Mouse (Mus musculus): ENCODE results near the gene Nck1. TPM values are rescaled to one million over a fixed set of nuclear protein-coding genes. Genes with fewer than 3 reads are reported as not detected.

Gene Nck1
- polyA plus RNA-seq, 1 experiment from 2014 or later = 42.4 TPM

GRCm38 (mm10) chr9:100466743-100467142, 79.2 kb downstream of the Nck1 start:
- WGBS = 48% methylated on average over 3 of the region's 3 CpGs
- Histone ChIP-seq H3K27me3 (no peaks in the 10 kb centered on the region), H3K27ac (replicated peaks) (no peak overlapping the region), H3K4me1 (peaks cover 11% of the 10 kb centered on the region), H3K4me2 (replicated peaks) (no peak overlapping the region), H3K9ac (replicated peaks) (no peak overlapping the region), H3K9me3 (no peaks in the 10 kb centered on the region), H3K4me3 (no peak overlapping the region), H3K36me3 (no peaks in the 10 kb centered on the region)
- ATAC-seq (replicated peaks) = no peak; the same call in 1 of the 2 replicates

- no peak overlapping the region for H3K4me2 ChIP-seq (replicated peaks)
- no peaks in the 10 kb centered on the region for H3K9me3 ChIP-seq
- WGBS = 93% methylated on average over 9 of the region's 9 CpGs
- no peak for ATAC-seq (replicated peaks)
- H3K4me1 ChIP-seq = peaks cover 14% of the 10 kb centered on the region
- no peaks in the 10 kb centered on the region for H3K27me3 ChIP-seq
- no peaks in the 10 kb centered on the region for H3K36me3 ChIP-seq
- no peak overlapping the region for H3K27ac ChIP-seq (replicated peaks)
- no peak overlapping the region for H3K9ac ChIP-seq (replicated peaks)
- no peak overlapping the region for H3K4me3 ChIP-seq
These were observed 79.9 kb downstream of the Nck1 start for GRCm38 (mm10) chr9:100465988-100466387.

GRCm38 (mm10) chr9:100465380-100465779, 80.6 kb downstream of the Nck1 start:
- H3K27ac ChIP-seq (replicated peaks) = no peak overlapping the region
- H3K9ac ChIP-seq (replicated peaks) = no peak overlapping the region
- H3K4me3 ChIP-seq = no peak overlapping the region
- 93% methylated on average over 5 of the region's 5 CpGs for WGBS
- no peak for ATAC-seq (replicated peaks)
- no peaks in the 10 kb centered on the region for H3K27me3 ChIP-seq
- peaks cover 11% of the 10 kb centered on the region for H3K4me1 ChIP-seq
- H3K9me3 ChIP-seq = no peaks in the 10 kb centered on the region
- no peaks in the 10 kb centered on the region for H3K36me3 ChIP-seq
- no peak overlapping the region for H3K4me2 ChIP-seq (replicated peaks)

- Histone ChIP-seq H3K9ac (replicated peaks) (no peak overlapping the region), H3K9me3 (no peaks in the 10 kb centered on the region), H3K27me3 (no peaks in the 10 kb centered on the region), H3K36me3 (no peaks in the 10 kb centered on the region), H3K4me2 (replicated peaks) (no peak overlapping the region), H3K4me1 (peaks cover 11% of the 10 kb centered on the region), H3K4me3 (no peak overlapping the region), H3K27ac (replicated peaks) (no peak overlapping the region)
- no peak for ATAC-seq (replicated peaks)
- 97% methylated on average over 2 of the region's 2 CpGs for WGBS
These were observed 82.2 kb downstream of the Nck1 start for GRCm38 (mm10) chr9:100463771-100464170.

- H3K9ac ChIP-seq (replicated peaks) = no peak overlapping the region
- no peaks in the 10 kb centered on the region for H3K36me3 ChIP-seq
- H3K9me3 ChIP-seq = no peaks in the 10 kb centered on the region
- H3K27me3 ChIP-seq = no peaks in the 10 kb centered on the region
- no peak for ATAC-seq (replicated peaks)
- peaks cover 6% of the 10 kb centered on the region for H3K4me1 ChIP-seq
- H3K27ac ChIP-seq (replicated peaks) = no peak overlapping the region
- no peak overlapping the region for H3K4me2 ChIP-seq (replicated peaks)
- no peak overlapping the region for H3K4me3 ChIP-seq
- WGBS = 92% methylated on average over 4 of the region's 4 CpGs
These were observed 83.8 kb downstream of the Nck1 start for GRCm38 (mm10) chr9:100462098-100462497.

GRCm38 (mm10) chr9:100461671-100462070, 84.3 kb downstream of the Nck1 start:
- ATAC-seq (replicated peaks) = 0 out of 2 replicates have a peak, but pooled peaks have one; percentile 53
- H3K9me3 ChIP-seq = no peaks in the 10 kb centered on the region
- no peak overlapping the region for H3K9ac ChIP-seq (replicated peaks)
- H3K27me3 ChIP-seq = no peaks in the 10 kb centered on the region
- 52% methylated on average over 9 of the region's 9 CpGs for WGBS
- H3K4me1 ChIP-seq = peaks cover 6% of the 10 kb centered on the region
- no peaks in the 10 kb centered on the region for H3K36me3 ChIP-seq
- no peak overlapping the region for H3K4me2 ChIP-seq (replicated peaks)
- H3K4me3 ChIP-seq = no peak overlapping the region
- no peak overlapping the region for H3K27ac ChIP-seq (replicated peaks)

GRCm38 (mm10) chr9:100460203-100460602, 85.7 kb downstream of the Nck1 start:
- Histone ChIP-seq H3K9ac (replicated peaks) (no peak overlapping the region), H3K4me3 (no peak overlapping the region), H3K9me3 (no peaks in the 10 kb centered on the region), H3K4me2 (replicated peaks) (no peak overlapping the region), H3K4me1 (peaks cover 6% of the 10 kb centered on the region), H3K27ac (replicated peaks) (no peak overlapping the region), H3K27me3 (no peaks in the 10 kb centered on the region), H3K36me3 (no peaks in the 10 kb centered on the region)
- 94% methylated on average over 9 of the region's 9 CpGs for WGBS
- no peak for ATAC-seq (replicated peaks)

GRCm38 (mm10) chr9:100457971-100458681, 87.8 kb downstream of the Nck1 start:
- ATAC-seq (replicated peaks) = no peak
- Histone ChIP-seq H3K4me1 (peaks cover 11% of the 10 kb centered on the region), H3K9me3 (no peaks in the 10 kb centered on the region), H3K4me2 (replicated peaks) (no peak overlapping the region), H3K27ac (replicated peaks) (no peak overlapping the region), H3K9ac (replicated peaks) (no peak overlapping the region), H3K4me3 (no peak overlapping the region), H3K36me3 (no peaks in the 10 kb centered on the region), H3K27me3 (no peaks in the 10 kb centered on the region)
- WGBS = 94% methylated on average over 17 of the region's 17 CpGs

- no peaks in the 10 kb centered on the region for H3K36me3 ChIP-seq
- WGBS = 12% methylated on average over 9 of the region's 9 CpGs
- H3K9ac ChIP-seq (replicated peaks) = peak overlapping the region; percentile 8
- H3K4me1 ChIP-seq = peaks cover 5% of the 10 kb centered on the region
- 0 out of 2 replicates have a peak, but pooled peaks have one; percentile 14 for ATAC-seq (replicated peaks)
- peak overlapping the region; percentile 28 for H3K4me3 ChIP-seq
- H3K27me3 ChIP-seq = no peaks in the 10 kb centered on the region
- H3K4me2 ChIP-seq (replicated peaks) = peak overlapping the region; percentile 52
- no peaks in the 10 kb centered on the region for H3K9me3 ChIP-seq
- H3K27ac ChIP-seq (replicated peaks) = no peak overlapping the region
These were observed 91.3 kb downstream of the Nck1 start for GRCm38 (mm10) chr9:100454664-100454993.

GRCm38 (mm10) chr9:100453944-100454663, 91.8 kb downstream of the Nck1 start:
- whole genome bisulfite sequencing = 6% methylated on average over 25 of the region's 25 CpGs

GRCm38 (mm10) chr9:100452432-100452831, 93.5 kb downstream of the Nck1 start:
- 76% methylated on average over 6 of the region's 6 CpGs for WGBS
- H3K9me3 ChIP-seq = no peaks in the 10 kb centered on the region
- H3K4me3 ChIP-seq = no peak overlapping the region
- H3K27me3 ChIP-seq = no peaks in the 10 kb centered on the region
- ATAC-seq (replicated peaks) = no peak
- peaks cover 5% of the 10 kb centered on the region for H3K4me1 ChIP-seq
- H3K9ac ChIP-seq (replicated peaks) = no peak overlapping the region
- H3K27ac ChIP-seq (replicated peaks) = no peak overlapping the region
- H3K4me2 ChIP-seq (replicated peaks) = no peak overlapping the region
- H3K36me3 ChIP-seq = no peaks in the 10 kb centered on the region

More at GRCm38 (mm10) chr9:100453944-100454663, 91.8 kb downstream of the Nck1 start:
- Histone ChIP-seq H3K9ac (replicated peaks) (peak overlapping the region; percentile 8), H3K27me3 (no peaks in the 10 kb centered on the region), H3K36me3 (no peaks in the 10 kb centered on the region), H3K4me3 (peak overlapping the region; percentile 28), H3K9me3 (no peaks in the 10 kb centered on the region), H3K4me1 (peaks cover 5% of the 10 kb centered on the region), H3K27ac (replicated peaks) (no peak overlapping the region), H3K4me2 (replicated peaks) (peak overlapping the region; percentile 52)
- ATAC-seq (replicated peaks) = peak; percentile 47; the same call in 1 of the 2 replicates

- H3K36me3 ChIP-seq = no peaks in the 10 kb centered on the region
- no peaks in the 10 kb centered on the region for H3K27me3 ChIP-seq
- H3K4me1 ChIP-seq = peaks cover 7% of the 10 kb centered on the region; the same call in 1 of the 2 replicates
- H3K9me3 ChIP-seq = no peaks in the 10 kb centered on the region
- peak overlapping the region; percentile 39; the same call in 1 of the 2 replicates for H3K27ac ChIP-seq (replicated peaks)
- WGBS = under 1% methylated on average over 32 of the region's 32 CpGs
- H3K9ac ChIP-seq (replicated peaks) = peak overlapping the region; percentile 50
- H3K4me2 ChIP-seq (replicated peaks) = peak overlapping the region; percentile 89
- ATAC-seq (replicated peaks) = peak; percentile 85
- H3K4me3 ChIP-seq = peak overlapping the region; percentile 52
These were observed 99.8 kb downstream of the Nck1 start for GRCm38 (mm10) chr9:100446059-100446686.

Data from forebrain, embryonic 15.5 days (tissue).